27 mouse cellular contexts compared by ENCODE assay signal in genomic region chr4:57588356-57588755, GRCm38 (mm10). TPM values are rescaled to one million over a fixed set of nuclear protein-coding genes. Genes with fewer than 3 reads are reported as not detected.
DNase-seq lines count a peak whose midpoint lies in the region; ATAC-seq and TF ChIP-seq lines count a peak whose summit lies in the region.
"Had no signal": no experiment of that assay in that cellular context is flagged by ENCODE, and none has a peak within 500 bp of the region (broad histone marks: within the 10 kb centered on the region; RNA-seq: fewer than 3 reads in every experiment).

No protein-coding gene starts in this region.

- no peak for TF ChIP-seq CTCF in embryonic fibroblast, embryonic 13.5 days (IDR thresholded peaks at IDR 0.05; ENCODE audit: borderline replicate concordance, insufficient read depth, low read length)
- no peak for TF ChIP-seq CTCF in thymus, adult 2 months (IDR thresholded peaks at IDR 0.05; ENCODE audit: borderline replicate concordance, control insufficient read depth, extremely low read depth, insufficient read depth, low read length, poor library complexity)

- no peaks in the 10 kb centered on the region for H3K9me3 ChIP-seq in heart, embryonic 15.5 days (replicated peaks)
- H3K9me3 ChIP-seq in intestine, embryonic 15.5 days: no peaks in the 10 kb centered on the region
- H3K9me3 ChIP-seq: kidney, embryonic 15.5 days; limb, embryonic 13.5 days; liver, embryonic 12.5 days; neural tube, embryonic 15.5 days had no signal

- peaks cover 17% of the 10 kb centered on the region for H3K4me1 ChIP-seq in embryonic fibroblast, embryonic 13.5 days (ENCODE audit: control insufficient read depth, insufficient read depth, low read length)
- H3K4me1 ChIP-seq in heart, embryonic 15.5 days (replicated peaks): peaks cover 83% of the 10 kb centered on the region
- peaks cover 9% of the 10 kb centered on the region; the same call in 1 of the 2 replicates for H3K4me1 ChIP-seq in intestine, embryonic 15.5 days (replicated peaks)
- H3K4me1 ChIP-seq in thymus, adult 2 months (replicated peaks; ENCODE audit: control insufficient read depth, insufficient read depth, low read length): no peaks in the 10 kb centered on the region
- H3K4me1 ChIP-seq: liver, embryonic 12.5 days had no signal

- no peak overlapping the region for H3K4me3 ChIP-seq in embryonic fibroblast, embryonic 13.5 days (ENCODE audit: insufficient read depth, low read length)
- no peak overlapping the region for H3K4me3 ChIP-seq in heart, embryonic 15.5 days
- no peak overlapping the region for H3K4me3 ChIP-seq in intestine, embryonic 15.5 days (replicated peaks)
- H3K4me3 ChIP-seq in thymus, adult 2 months (ENCODE audit: control insufficient read depth, insufficient read depth, low read length): no peak overlapping the region
- H3K4me3 ChIP-seq: kidney, embryonic 15.5 days; limb, embryonic 13.5 days; liver, embryonic 12.5 days; neural tube, embryonic 15.5 days had no signal

- no peaks in the 10 kb centered on the region for H3K36me3 ChIP-seq in heart, embryonic 15.5 days
- H3K36me3 ChIP-seq in intestine, embryonic 15.5 days: no peaks in the 10 kb centered on the region
- no peaks in the 10 kb centered on the region for H3K36me3 ChIP-seq in thymus, adult 2 months (ENCODE audit: control insufficient read depth, insufficient read depth, low read length)
- H3K36me3 ChIP-seq: kidney, embryonic 15.5 days; limb, embryonic 13.5 days; liver, embryonic 12.5 days; neural tube, embryonic 15.5 days had no signal

- H3K9ac ChIP-seq in heart, embryonic 15.5 days: no peak overlapping the region
- no peak overlapping the region for H3K9ac ChIP-seq in intestine, embryonic 15.5 days
- H3K9ac ChIP-seq: hindbrain, embryonic 14.5 days; kidney, embryonic 15.5 days; limb, embryonic 13.5 days; liver, embryonic 12.5 days; liver, postnatal 0 days; neural tube, embryonic 15.5 days had no signal

- peak; percentile 56; the same call in 1 of the 2 replicates for ATAC-seq in heart, embryonic 15.5 days (replicated peaks; ENCODE audit: insufficient number of reproducible peaks, insufficient read depth, low FRiP score, low read depth)
- ATAC-seq in intestine, embryonic 15.5 days: no peak
- ATAC-seq: forebrain, embryonic 14.5 days; liver, embryonic 12.5 days; liver, postnatal 0 days had no signal

- peak; percentile 91 for DNase-seq in heart, adult 11 months
- DNase-seq in heart, adult 9 months (ENCODE audit: low spot score in 2 of 2): no peak
- peak; percentile 36 for DNase-seq in 3134 (ENCODE audit: extremely low read depth, insufficient read length, low spot score)
- DNase-seq in thymus, adult 2 months: no peak
- no peak for DNase-seq in adrenal gland, adult 2 months
- DNase-seq: cerebellum, adult 8-10 months; cerebellum, postnatal 25 days; gastrocnemius, postnatal 25 days; kidney, adult 11 months; kidney, postnatal 36 days; liver, postnatal 0 days; lung, postnatal 10 days; midbrain, embryonic 14.5 days; right cerebral cortex, postnatal 25 days; thymus, postnatal 25 days had no signal

- peak overlapping the region; percentile 36; the same call in 1 of the 2 replicates for H3K27ac ChIP-seq in embryonic fibroblast, embryonic 13.5 days (ENCODE audit: insufficient read depth, low read length)
- H3K27ac ChIP-seq in heart, embryonic 15.5 days: peak overlapping the region; percentile 83
- no peak overlapping the region for H3K27ac ChIP-seq in intestine, embryonic 15.5 days
- H3K27ac ChIP-seq in thymus, adult 2 months (ENCODE audit: control insufficient read depth, insufficient read depth, low read length): no peak overlapping the region
- H3K27ac ChIP-seq: hindbrain, embryonic 14.5 days; kidney, embryonic 15.5 days; limb, embryonic 13.5 days; liver, embryonic 12.5 days; neural tube, embryonic 15.5 days had no signal

- WGBS in heart, embryonic 15.5 days: 45% methylated on average over 1 of the region's 1 CpGs
- 88% methylated on average over 1 of the region's 1 CpGs for WGBS in intestine, embryonic 15.5 days
- WGBS in thymus, adult 2 months: 94% methylated on average over 1 of the region's 1 CpGs

- no peak for TF ChIP-seq POLR2A in embryonic fibroblast, embryonic 13.5 days (IDR thresholded peaks at IDR 0.05; ENCODE audit: low read depth, low read length)
- no peak for TF ChIP-seq POLR2A in thymus, adult 2 months (IDR thresholded peaks at IDR 0.05; ENCODE audit: control insufficient read depth, extremely low read depth, insufficient read depth, low read length, poor library complexity)

- no peaks in the 10 kb centered on the region for H3K27me3 ChIP-seq in heart, embryonic 15.5 days
- H3K27me3 ChIP-seq in intestine, embryonic 15.5 days (replicated peaks): no peaks in the 10 kb centered on the region
- no peaks in the 10 kb centered on the region for H3K27me3 ChIP-seq in thymus, adult 2 months (ENCODE audit: control insufficient read depth, insufficient read depth, low read length)
- H3K27me3 ChIP-seq: kidney, embryonic 15.5 days; limb, embryonic 13.5 days; liver, embryonic 12.5 days; neural tube, embryonic 15.5 days had no signal

- H3K4me2 ChIP-seq in heart, embryonic 15.5 days: no peak overlapping the region
- H3K4me2 ChIP-seq in intestine, embryonic 15.5 days (replicated peaks): no peak overlapping the region
- H3K4me2 ChIP-seq: hindbrain, embryonic 14.5 days; kidney, embryonic 15.5 days; limb, embryonic 13.5 days; liver, embryonic 12.5 days; neural tube, embryonic 15.5 days had no signal

RNA-seq across cellular contexts. Expression of gene Pakap, which starts 20.4 kb away (rescaled TPM):
- 14.7 and 26.4 TPM in 2 replicates for polyA plus RNA-seq in embryonic fibroblast, embryonic 13.5 days (2011; ENCODE audit: insufficient read length, low read depth, missing spikeins)
- polyA plus RNA-seq in heart, embryonic 15.5 days (2015; fragmentation: Nextera tagmentation; extraction: Ambion mirVana): 57.1 and 57.8 TPM in 2 replicates
- 22.8 and 25.9 TPM in 2 replicates for polyA plus RNA-seq in intestine, embryonic 15.5 days (2015; fragmentation: Nextera tagmentation; extraction: Ambion mirVana)
- 0.20 and 0.38 TPM in 2 replicates for polyA plus RNA-seq in thymus, adult 2 months (2012; rRNA removed)
- total RNA-seq in adrenal gland, adult 2 months (2021): 10 to 100 TPM; 34.9 to 68.3 TPM
- 6.0 and 8.9 TPM in 2 replicates for polyA plus RNA-seq in adrenal gland, adult 2 months (2012; rRNA removed)
- total RNA-seq: hematopoietic stem cell, adult 5-6 weeks; MEL; monocyte, adult 5-6 weeks had no signal

Comparison
In these comparisons a context has a peak if more than half of its experiments do, and no peak if none do; other contexts are left out.
1. DNase-seq: peak in heart, adult 11 months (single experiment) and 3134 (single experiment); none in heart, adult 9 months (0 of 2), thymus, adult 2 months (single experiment) and adrenal gland, adult 2 months (single experiment).
2. H3K27ac ChIP-seq: peak in embryonic fibroblast, embryonic 13.5 days (single experiment) and heart, embryonic 15.5 days (single experiment); none in intestine, embryonic 15.5 days (single experiment) and thymus, adult 2 months (single experiment).